Mouse (Mus musculus): ENCODE results near the gene Kalrn. TPM values are rescaled to one million over a fixed set of nuclear protein-coding genes. Genes with fewer than 3 reads are reported as not detected.

The Kalrn gene
- polyA plus RNA-seq, 1 experiment from 2014 or later, result 23.0 TPM

DNA sequence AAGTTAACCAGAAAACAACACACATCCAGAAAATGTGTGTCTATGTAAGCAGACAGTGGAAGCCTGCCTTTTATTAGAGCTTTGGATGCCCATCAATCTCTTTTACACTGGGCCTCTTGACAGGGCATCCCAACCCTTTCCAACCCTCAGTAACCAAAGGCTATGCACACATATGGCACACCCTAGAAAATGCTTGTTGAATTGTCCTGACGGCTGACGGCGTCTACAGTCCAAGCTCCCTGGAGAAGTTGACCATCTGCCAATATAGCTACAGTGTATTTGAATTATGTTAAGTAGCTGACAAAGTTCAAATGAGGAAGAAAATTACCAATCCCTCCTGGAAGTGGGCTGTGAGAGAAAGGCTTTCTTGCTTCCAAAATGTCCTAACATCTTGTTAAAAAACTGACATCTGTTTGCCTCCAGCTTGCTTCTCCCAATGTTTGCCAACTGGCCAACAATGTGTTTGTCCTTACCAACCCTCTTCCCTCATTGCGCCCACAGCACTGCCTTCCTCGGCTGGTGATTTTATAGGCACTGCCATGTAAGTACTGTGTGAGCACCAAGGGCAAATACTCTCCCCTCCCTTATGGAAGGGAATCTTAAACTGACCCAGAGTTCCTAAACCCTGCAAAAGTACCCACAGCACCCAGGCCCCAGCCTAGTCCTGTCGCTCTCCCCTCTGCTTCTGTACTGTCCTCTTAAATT is 26.4 kb downstream of the Kalrn start:
- Histone ChIP-seq H3K36me3 (ENCODE audit: control insufficient read depth, insufficient read depth, low read length) (no peaks in the 10 kb centered on the region), H3K4me1 (ENCODE audit: control insufficient read depth, insufficient read depth, low read length) (peaks cover under 1% of the 10 kb centered on the region; the same call in 1 of the 2 replicates), H3K9me3 (replicated peaks; ENCODE audit: control insufficient read depth, low read length) (no peaks in the 10 kb centered on the region), H3K4me3 (ENCODE audit: low read depth, low read length) (no peak overlapping the region), H3K9ac (ENCODE audit: low read depth, low read length) (no peak overlapping the region), H3K27ac (ENCODE audit: low read depth, low read length) (no peak overlapping the region), H3K4me2 (no peak overlapping the region), H3K27me3 (ENCODE audit: control insufficient read depth, insufficient read depth, low read length) (no peaks in the 10 kb centered on the region)
- WGBS (ENCODE audit: insufficient replicate concordance), result 79% methylated on average over 6 of the region's 6 CpGs
- no peak for ATAC-seq (replicated peaks; ENCODE audit: insufficient number of reproducible peaks, low FRiP score, low TSS enrichment)

DNA sequence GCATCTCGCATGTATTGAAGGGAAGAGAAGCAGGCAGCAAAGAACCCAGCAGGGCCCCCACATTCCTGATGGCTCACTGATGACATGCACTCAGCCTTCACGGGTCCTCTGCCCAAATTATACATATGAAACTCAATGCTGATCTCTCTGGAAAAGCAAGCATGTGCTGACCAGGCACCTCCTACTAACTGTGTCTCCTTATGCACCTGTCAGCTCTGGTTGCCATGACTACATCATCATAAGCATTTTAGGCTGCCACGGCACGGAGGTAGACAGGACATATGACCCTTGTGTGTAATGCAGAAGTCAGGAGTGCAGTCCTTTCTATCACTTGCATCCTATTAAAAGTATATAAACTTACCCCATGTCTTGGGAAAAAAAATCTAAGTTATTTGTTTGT is 29.6 kb downstream of the Kalrn start:
- no peak overlapping the region for H3K4me2 ChIP-seq
- no peak overlapping the region for H3K9ac ChIP-seq (ENCODE audit: low read depth, low read length)
- WGBS (ENCODE audit: insufficient replicate concordance), result 73% methylated on average over 4 of the region's 4 CpGs
- H3K27me3 ChIP-seq (ENCODE audit: control insufficient read depth, insufficient read depth, low read length), result no peaks in the 10 kb centered on the region
- H3K36me3 ChIP-seq (ENCODE audit: control insufficient read depth, insufficient read depth, low read length), result no peaks in the 10 kb centered on the region
- ATAC-seq (replicated peaks; ENCODE audit: insufficient number of reproducible peaks, low FRiP score, low TSS enrichment), result no peak
- H3K4me3 ChIP-seq (ENCODE audit: low read depth, low read length), result no peak overlapping the region
- no peaks in the 10 kb centered on the region for H3K4me1 ChIP-seq (ENCODE audit: control insufficient read depth, insufficient read depth, low read length)
- H3K27ac ChIP-seq (ENCODE audit: low read depth, low read length), result no peak overlapping the region
- H3K9me3 ChIP-seq (replicated peaks; ENCODE audit: control insufficient read depth, low read length), result no peaks in the 10 kb centered on the region

DNA sequence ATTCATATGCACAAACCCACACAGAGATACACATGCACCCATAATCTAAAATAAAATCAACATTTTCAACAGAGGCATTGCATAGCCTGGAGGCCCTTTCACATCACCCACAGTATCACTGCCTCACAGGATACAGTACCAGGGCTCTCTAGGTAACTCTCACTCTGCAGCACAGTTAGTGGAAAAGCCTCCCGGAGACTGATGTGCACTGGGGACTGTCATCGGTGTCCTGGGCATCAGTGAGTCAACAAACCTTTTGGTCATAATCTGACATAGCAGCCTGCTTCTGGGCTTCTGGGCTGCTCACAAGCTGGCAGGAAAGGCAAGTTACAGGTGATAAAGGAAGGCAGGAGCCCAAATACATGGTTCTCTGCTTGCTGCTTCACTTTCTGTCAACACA is 31.0 kb downstream of the Kalrn start:
- H3K27me3 ChIP-seq (ENCODE audit: control insufficient read depth, insufficient read depth, low read length), result no peaks in the 10 kb centered on the region
- H3K9ac ChIP-seq (ENCODE audit: low read depth, low read length), result no peak overlapping the region
- H3K4me3 ChIP-seq (ENCODE audit: low read depth, low read length), result no peak overlapping the region
- ATAC-seq (replicated peaks; ENCODE audit: insufficient number of reproducible peaks, low FRiP score, low TSS enrichment), result no peak
- WGBS (ENCODE audit: insufficient replicate concordance), result 92% methylated on average over 2 of the region's 2 CpGs
- H3K4me2 ChIP-seq, result no peak overlapping the region
- no peaks in the 10 kb centered on the region for H3K4me1 ChIP-seq (ENCODE audit: control insufficient read depth, insufficient read depth, low read length)
- no peak overlapping the region for H3K27ac ChIP-seq (ENCODE audit: low read depth, low read length)
- no peaks in the 10 kb centered on the region for H3K9me3 ChIP-seq (replicated peaks; ENCODE audit: control insufficient read depth, low read length)
- no peaks in the 10 kb centered on the region for H3K36me3 ChIP-seq (ENCODE audit: control insufficient read depth, insufficient read depth, low read length)

DNA sequence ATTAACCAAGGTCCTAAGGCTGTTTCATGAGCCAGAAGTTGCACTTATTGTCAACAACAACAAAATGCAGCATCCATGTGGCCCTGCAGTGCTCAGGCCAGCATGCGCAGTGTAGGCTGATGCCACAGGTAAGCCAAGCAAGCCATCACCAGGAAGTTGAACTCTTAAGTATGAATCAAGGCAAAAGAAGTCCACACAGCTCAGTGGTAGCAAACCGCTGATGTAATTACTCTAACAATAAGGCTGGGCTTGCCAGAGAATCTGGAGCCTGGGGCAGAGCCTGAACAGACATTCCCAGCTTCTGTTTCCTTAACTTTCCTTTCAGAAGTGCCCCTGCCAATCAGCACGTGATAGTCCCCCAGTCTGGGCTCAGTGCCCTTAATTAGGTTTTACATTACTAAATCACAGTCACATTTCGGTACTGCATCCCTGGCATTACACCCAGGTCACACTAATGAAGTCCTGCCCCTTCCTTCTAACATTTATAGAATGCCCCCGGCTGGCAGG is 34.6 kb downstream of the Kalrn start:
- 69% methylated on average over 5 of the region's 5 CpGs for WGBS (ENCODE audit: insufficient replicate concordance)
- H3K36me3 ChIP-seq (ENCODE audit: control insufficient read depth, insufficient read depth, low read length), result no peaks in the 10 kb centered on the region
- H3K27me3 ChIP-seq (ENCODE audit: control insufficient read depth, insufficient read depth, low read length), result no peaks in the 10 kb centered on the region
- H3K9ac ChIP-seq (ENCODE audit: low read depth, low read length), result no peak overlapping the region
- no peaks in the 10 kb centered on the region for H3K9me3 ChIP-seq (replicated peaks; ENCODE audit: control insufficient read depth, low read length)
- H3K27ac ChIP-seq (ENCODE audit: low read depth, low read length), result no peak overlapping the region
- no peak overlapping the region for H3K4me2 ChIP-seq
- no peak overlapping the region for H3K4me3 ChIP-seq (ENCODE audit: low read depth, low read length)
- H3K4me1 ChIP-seq (ENCODE audit: control insufficient read depth, insufficient read depth, low read length), result peaks cover 11% of the 10 kb centered on the region
- no peak for ATAC-seq (replicated peaks; ENCODE audit: insufficient number of reproducible peaks, low FRiP score, low TSS enrichment)

DNA sequence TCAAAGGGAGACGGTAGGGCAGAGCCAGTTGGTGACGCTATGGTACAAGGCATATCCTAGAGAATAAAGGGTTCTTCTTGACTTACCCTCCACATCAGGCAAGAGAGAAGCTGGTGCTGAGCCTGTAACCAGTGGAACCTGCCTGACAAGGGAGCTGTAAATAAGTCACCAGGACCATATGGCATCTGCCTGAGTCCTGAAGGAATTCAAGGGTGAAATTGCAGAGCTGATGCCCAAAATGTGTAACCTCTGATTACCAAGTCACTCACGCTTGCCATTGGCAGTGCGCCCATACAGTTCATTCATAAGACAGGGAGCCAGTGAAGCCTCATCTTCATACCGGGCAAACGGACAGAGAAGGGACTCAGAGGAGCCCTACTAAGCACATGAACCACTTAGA is 37.0 kb downstream of the Kalrn start:
- Histone ChIP-seq H3K4me1 (ENCODE audit: control insufficient read depth, insufficient read depth, low read length) (peaks cover 11% of the 10 kb centered on the region), H3K36me3 (ENCODE audit: control insufficient read depth, insufficient read depth, low read length) (no peaks in the 10 kb centered on the region), H3K27me3 (ENCODE audit: control insufficient read depth, insufficient read depth, low read length) (no peaks in the 10 kb centered on the region), H3K9ac (ENCODE audit: low read depth, low read length) (no peak overlapping the region), H3K27ac (ENCODE audit: low read depth, low read length) (no peak overlapping the region), H3K4me2 (no peak overlapping the region), H3K4me3 (ENCODE audit: low read depth, low read length) (no peak overlapping the region), H3K9me3 (replicated peaks; ENCODE audit: control insufficient read depth, low read length) (no peaks in the 10 kb centered on the region)
- no peak for ATAC-seq (replicated peaks; ENCODE audit: insufficient number of reproducible peaks, low FRiP score, low TSS enrichment)
- 76% methylated on average over 6 of the region's 6 CpGs for WGBS (ENCODE audit: insufficient replicate concordance)

DNA sequence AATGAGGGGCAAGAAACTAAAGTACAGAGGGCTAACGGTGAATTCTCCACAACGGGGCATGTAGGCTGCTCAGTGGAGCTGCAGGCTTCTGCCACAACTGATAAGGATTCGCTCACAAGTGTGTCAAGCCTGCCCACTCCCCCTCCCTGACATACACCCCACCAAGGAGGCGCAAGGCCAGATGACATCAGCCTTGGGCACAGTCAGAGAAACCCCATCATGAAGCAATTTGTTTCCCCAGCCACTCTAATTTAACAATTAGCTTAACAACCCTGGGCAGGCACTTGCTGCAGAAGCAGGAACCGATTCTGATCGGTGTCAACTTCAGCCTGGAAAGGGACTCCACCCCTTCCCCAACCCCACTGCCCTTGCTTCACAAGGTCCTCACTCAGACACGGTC is 38.2 kb downstream of the Kalrn start:
- H3K4me3 ChIP-seq (ENCODE audit: low read depth, low read length), result no peak overlapping the region
- WGBS (ENCODE audit: insufficient replicate concordance), result 19% methylated on average over 7 of the region's 7 CpGs
- H3K36me3 ChIP-seq (ENCODE audit: control insufficient read depth, insufficient read depth, low read length), result no peaks in the 10 kb centered on the region
- no peak overlapping the region for H3K27ac ChIP-seq (ENCODE audit: low read depth, low read length)
- no peaks in the 10 kb centered on the region for H3K9me3 ChIP-seq (replicated peaks; ENCODE audit: control insufficient read depth, low read length)
- H3K27me3 ChIP-seq (ENCODE audit: control insufficient read depth, insufficient read depth, low read length), result no peaks in the 10 kb centered on the region
- no peak overlapping the region for H3K4me2 ChIP-seq
- H3K4me1 ChIP-seq (ENCODE audit: control insufficient read depth, insufficient read depth, low read length), result peaks cover 11% of the 10 kb centered on the region
- no peak overlapping the region for H3K9ac ChIP-seq (ENCODE audit: low read depth, low read length)
- ATAC-seq (replicated peaks; ENCODE audit: insufficient number of reproducible peaks, low FRiP score, low TSS enrichment), result no peak

DNA sequence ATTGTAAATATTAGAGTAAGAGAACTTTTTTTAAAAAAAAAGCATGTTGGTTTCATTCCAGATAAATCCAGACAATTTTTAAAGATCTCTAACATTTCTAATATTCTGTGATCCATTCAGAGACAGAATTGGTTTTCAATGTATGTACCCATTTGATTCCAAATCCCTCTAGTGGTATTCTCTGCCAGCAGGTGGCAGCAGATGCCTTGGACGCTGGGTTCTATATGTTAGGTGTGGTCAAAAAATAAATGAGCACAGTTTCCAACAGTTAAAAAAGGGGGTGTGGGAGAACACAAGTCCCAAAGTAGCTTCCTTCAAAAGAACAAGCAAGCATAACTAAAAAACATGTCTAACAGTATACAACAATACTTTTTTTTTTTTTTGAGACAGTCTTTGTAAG is 41.8 kb downstream of the Kalrn start:
- 8% methylated on average over 1 of the region's 1 CpGs for WGBS (ENCODE audit: insufficient replicate concordance)
- no peak for ATAC-seq (replicated peaks; ENCODE audit: insufficient number of reproducible peaks, low FRiP score, low TSS enrichment)
- Histone ChIP-seq H3K27ac (ENCODE audit: low read depth, low read length) (no peak overlapping the region), H3K36me3 (ENCODE audit: control insufficient read depth, insufficient read depth, low read length) (no peaks in the 10 kb centered on the region), H3K4me1 (ENCODE audit: control insufficient read depth, insufficient read depth, low read length) (peaks cover 14% of the 10 kb centered on the region), H3K9ac (ENCODE audit: low read depth, low read length) (no peak overlapping the region), H3K4me3 (ENCODE audit: low read depth, low read length) (no peak overlapping the region), H3K27me3 (ENCODE audit: control insufficient read depth, insufficient read depth, low read length) (no peaks in the 10 kb centered on the region), H3K4me2 (no peak overlapping the region), H3K9me3 (replicated peaks; ENCODE audit: control insufficient read depth, low read length) (no peaks in the 10 kb centered on the region)

DNA sequence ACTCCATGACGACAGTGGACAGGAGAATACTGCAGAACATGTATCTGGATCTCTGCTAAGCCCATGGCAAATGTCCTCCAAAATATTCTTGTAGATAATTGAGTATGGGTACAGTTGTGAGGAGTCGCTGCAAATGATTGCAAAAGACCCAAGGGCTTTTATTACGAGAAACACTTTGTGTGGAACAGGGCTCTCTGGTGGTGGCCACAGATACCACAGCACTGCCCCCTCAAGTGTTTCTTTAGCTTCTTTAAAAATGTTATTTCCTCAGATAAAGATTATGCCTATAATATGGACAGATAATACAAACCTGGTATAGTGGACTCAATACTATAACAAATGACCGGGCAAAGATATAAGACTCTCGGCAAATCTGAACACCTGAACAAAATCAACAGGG is 43.3 kb downstream of the Kalrn start:
- Histone ChIP-seq H3K9ac (ENCODE audit: low read depth, low read length) (no peak overlapping the region), H3K36me3 (ENCODE audit: control insufficient read depth, insufficient read depth, low read length) (no peaks in the 10 kb centered on the region), H3K4me1 (ENCODE audit: control insufficient read depth, insufficient read depth, low read length) (peaks cover 9% of the 10 kb centered on the region), H3K4me2 (no peak overlapping the region), H3K27ac (ENCODE audit: low read depth, low read length) (no peak overlapping the region), H3K27me3 (ENCODE audit: control insufficient read depth, insufficient read depth, low read length) (no peaks in the 10 kb centered on the region), H3K9me3 (replicated peaks; ENCODE audit: control insufficient read depth, low read length) (no peaks in the 10 kb centered on the region), H3K4me3 (ENCODE audit: low read depth, low read length) (no peak overlapping the region)
- 83% methylated on average over 5 of the region's 5 CpGs for WGBS (ENCODE audit: insufficient replicate concordance)
- ATAC-seq (replicated peaks; ENCODE audit: insufficient number of reproducible peaks, low FRiP score, low TSS enrichment), result no peak

Measured in heart, embryonic 11.5 days (tissue).